22 mouse cellular contexts compared by ENCODE assay signal in genomic region chr15:27953570-27953969, GRCm38 (mm10).
DNase-seq lines count a peak whose midpoint lies in the region; ATAC-seq and TF ChIP-seq lines count a peak whose summit lies in the region.
"Had no signal": no experiment of that assay in that cellular context is flagged by ENCODE, and none has a peak within 500 bp of the region (broad histone marks: within the 10 kb centered on the region; RNA-seq: fewer than 3 reads in every experiment).

No protein-coding gene starts in this region.

- H3K9me3 ChIP-seq in hindbrain, embryonic 11.5 days (ENCODE audit: control insufficient read depth, low read length): no peaks in the 10 kb centered on the region
- H3K9me3 ChIP-seq: embryonic facial prominence, embryonic 10.5 days; embryonic facial prominence, embryonic 12.5 days; forebrain, embryonic 13.5 days; forebrain, embryonic 15.5 days had no signal

- no peak for TF ChIP-seq CTCF in left cerebral cortex, adult 2 months (IDR thresholded peaks at IDR 0.05)
- no peak for TF ChIP-seq CTCF in C2C12 (IDR thresholded peaks at IDR 0.05; ENCODE audit: control insufficient read depth, insufficient read depth, insufficient read length)
- no peak for TF ChIP-seq CTCF in cortical plate, adult 2 months (IDR thresholded peaks at IDR 0.05; ENCODE audit: extremely low read depth, insufficient read depth, low read length)

- H3K36me3 ChIP-seq in C2C12 (ENCODE audit: control insufficient read depth, insufficient read depth): peaks cover 14% of the 10 kb centered on the region
- no peaks in the 10 kb centered on the region for H3K36me3 ChIP-seq in hindbrain, embryonic 11.5 days (ENCODE audit: control insufficient read depth, insufficient read depth, low read length)
- H3K36me3 ChIP-seq: embryonic facial prominence, embryonic 10.5 days; embryonic facial prominence, embryonic 12.5 days; forebrain, embryonic 15.5 days had no signal

- H3K4me3 ChIP-seq in left cerebral cortex, adult 2 months: no peak overlapping the region
- H3K4me3 ChIP-seq in C2C12 (ENCODE audit: insufficient read depth, poor library complexity, severe bottlenecking): no peak overlapping the region
- no peak overlapping the region for H3K4me3 ChIP-seq in cortical plate, adult 2 months (ENCODE audit: insufficient read depth, low read length)
- no peak overlapping the region for H3K4me3 ChIP-seq in hindbrain, embryonic 11.5 days (ENCODE audit: low read depth, low read length)
- H3K4me3 ChIP-seq: embryonic facial prominence, embryonic 10.5 days; embryonic facial prominence, embryonic 12.5 days; forebrain, embryonic 13.5 days; forebrain, embryonic 15.5 days had no signal

- peak; percentile 25 to 38 for DNase-seq in cerebellum, postnatal 25 days
- no peak for DNase-seq in cerebellum, adult 11 months
- no peak for DNase-seq in left cerebral cortex, adult 2 months (ENCODE audit: extremely low spot score in 1 of 2, low spot score in 2 of 2)
- DNase-seq in left cerebral cortex, postnatal 4 days: no peak
- DNase-seq in thymus, postnatal 10 days (ENCODE audit: low spot score in 2 of 2): no peak
- no peak for DNase-seq in hindbrain, embryonic 11.5 days (ENCODE audit: low spot score)
- DNase-seq: adrenal gland, adult 2 months; adrenal gland, postnatal 10 days; adrenal gland, postnatal 25 days; B cell, adult 2 months; cerebellum, adult 11-12 months; cerebellum, adult 2 months; cerebellum, adult 9-10 months; cerebellum, postnatal 10 days; cerebellum, postnatal 36 days; forebrain, postnatal 0 days had no signal

- no peak overlapping the region for H3K9ac ChIP-seq in hindbrain, embryonic 11.5 days (ENCODE audit: low read depth, low read length)
- H3K9ac ChIP-seq: embryonic facial prominence, embryonic 12.5 days; forebrain, embryonic 13.5 days; forebrain, embryonic 15.5 days; forebrain, postnatal 0 days had no signal

- H3K4me1 ChIP-seq in cortical plate, adult 2 months (ENCODE audit: control insufficient read depth, insufficient read depth, low read length): peaks cover 44% of the 10 kb centered on the region
- H3K4me1 ChIP-seq in hindbrain, embryonic 11.5 days (replicated peaks; ENCODE audit: control insufficient read depth, insufficient read depth, low read length): 0 out of 2 replicates have a peak, but pooled peaks cover 2% of the 10 kb centered on the region

- TF ChIP-seq POLR2A in cortical plate, adult 2 months (IDR thresholded peaks at IDR 0.05; ENCODE audit: extremely low read depth, insufficient read depth, low read length): no peak

- peaks cover 100% of the 10 kb centered on the region for H3K79me2 ChIP-seq in C2C12 (ENCODE audit: control insufficient read depth, insufficient read depth)

- WGBS in hindbrain, embryonic 11.5 days: 75% methylated on average over 3 of the region's 3 CpGs

- intact Hi-C loops in left cerebral cortex, adult 2 months (cut with DNase I): no loop called here
- intact Hi-C loops in left cerebral cortex, postnatal 4 days (cut with DNase I): no loop called here

- no peak overlapping the region for H3K4me2 ChIP-seq in hindbrain, embryonic 11.5 days (replicated peaks; ENCODE audit: low read depth, low read length)
- H3K4me2 ChIP-seq: embryonic facial prominence, embryonic 12.5 days; forebrain, embryonic 13.5 days; forebrain, embryonic 15.5 days had no signal

- H3ac ChIP-seq in C2C12 (ENCODE audit: control insufficient read depth, insufficient read length, low read depth): no peak overlapping the region

- peaks cover 100% of the 10 kb centered on the region for H3K79me3 ChIP-seq in C2C12 (ENCODE audit: low read depth)

- H3K27me3 ChIP-seq in C2C12 (ENCODE audit: control insufficient read depth, insufficient read depth, insufficient read length): no peaks in the 10 kb centered on the region
- H3K27me3 ChIP-seq in hindbrain, embryonic 11.5 days (ENCODE audit: control insufficient read depth, insufficient read depth, low read length): no peaks in the 10 kb centered on the region
- H3K27me3 ChIP-seq: embryonic facial prominence, embryonic 12.5 days; forebrain, embryonic 13.5 days; forebrain, embryonic 15.5 days had no signal

- peak overlapping the region; percentile 66 for H3K27ac ChIP-seq in left cerebral cortex, adult 2 months
- 0 out of 2 replicates have a peak overlapping the region, but pooled peaks have one; percentile 9 for H3K27ac ChIP-seq in cortical plate, adult 2 months (ENCODE audit: insufficient read depth, low read length)
- no peak overlapping the region for H3K27ac ChIP-seq in hindbrain, embryonic 11.5 days (ENCODE audit: low read depth, low read length)
- H3K27ac ChIP-seq: embryonic facial prominence, embryonic 10.5 days; embryonic facial prominence, embryonic 12.5 days; forebrain, embryonic 13.5 days; forebrain, embryonic 15.5 days had no signal

- ATAC-seq in hindbrain, embryonic 11.5 days (ENCODE audit: low FRiP score): no peak
- ATAC-seq: forebrain, embryonic 13.5 days; forebrain, embryonic 15.5 days; forebrain, postnatal 0 days had no signal

TF ChIP-seq in C2C12, 6 proteins besides CTCF, POLR2A, EP300 and RAD21:
- TF ChIP-seq MYOD1 (IDR thresholded peaks at IDR 0.05; ENCODE audit: control insufficient read depth, insufficient read length, low read depth) (peak; percentile 57), USF1 (IDR thresholded peaks at IDR 0.05; ENCODE audit: low read depth) (no peak)

Comparison
In these comparisons a context has a peak if more than half of its experiments do, and no peak if none do; other contexts are left out.
1. DNase-seq: peak in cerebellum, postnatal 25 days (2 of 2); none in cerebellum, adult 11 months (single experiment), left cerebral cortex, adult 2 months (0 of 2), left cerebral cortex, postnatal 4 days (single experiment), thymus, postnatal 10 days (0 of 2) and hindbrain, embryonic 11.5 days (single experiment).